Mouse (Mus musculus) embryonic facial prominence, embryonic 14.5 days (tissue): Measurements from ENCODE around the gene Slc35f1. TPM values are rescaled to one million over a fixed set of nuclear protein-coding genes. Genes with fewer than 3 reads are reported as not detected.
A peak's percentile ranks its signal among the peaks of the same experiment; 100 is the strongest.

Source experiments
- ATAC-seq: fragments of 200-750 bp; cut with Nextera tagmentation; 2 replicates; pipeline ENCODE4 v1.8.0; 2017; ENCODE audit warnings: low read depth, moderate number of reproducible peaks, moderate TSS enrichment
- DNase-seq: peaks from one replicate; pipeline ENCODE4 v3.0.0-alpha.2; 2015; ENCODE audit warnings: low spot score
- H3K27ac ChIP-seq: fragments of 300-500 bp; sonication (generic); replicated peaks from 2 replicates; pipeline ENCODE4 v1.5.1; 2014; ENCODE audit warnings: low read depth, mild to moderate bottlenecking, low read length, moderate library complexity
- H3K27me3 ChIP-seq: fragments of 300-500 bp; sonication (generic); replicated peaks from 2 replicates; pipeline ENCODE4 v1.6.1; 2014; ENCODE audit warnings: low read length; ENCODE audit not compliant: control insufficient read depth, insufficient read depth
- H3K36me3 ChIP-seq: fragments of 300-500 bp; sonication (generic); 2 replicates; pipeline ENCODE4 v1.6.1; 2014; ENCODE audit warnings: low read length, mixed read lengths; ENCODE audit not compliant: control insufficient read depth, insufficient read depth
- H3K4me1 ChIP-seq: fragments of 300-500 bp; sonication (generic); 2 replicates; pipeline ENCODE4 v1.6.1; 2014; ENCODE audit warnings: antibody characterized with exemption, low read length; ENCODE audit not compliant: control insufficient read depth, insufficient read depth
- H3K4me2 ChIP-seq: fragments of 300-500 bp; sonication (generic); 2 replicates; pipeline ENCODE4 v1.6.1; 2014; ENCODE audit warnings: low read depth, mild to moderate bottlenecking, low read length, moderate library complexity, mixed read lengths
- H3K4me3 ChIP-seq: fragments of 300-500 bp; sonication (generic); 2 replicates; pipeline ENCODE4 v1.5.1; 2014; ENCODE audit warnings: low read depth, mild to moderate bottlenecking, low read length
- H3K9ac ChIP-seq: fragments of 300-500 bp; sonication (generic); 2 replicates; pipeline ENCODE4 v1.6.1; 2014; ENCODE audit warnings: low read depth, mild to moderate bottlenecking, low read length, moderate library complexity, mixed read lengths
- H3K9me3 ChIP-seq: fragments of 300-500 bp; sonication (generic); 2 replicates; pipeline ENCODE4 v1.6.1; 2016; ENCODE audit warnings: low read length; ENCODE audit not compliant: control insufficient read depth
- WGBS: fragments of 180-500 bp; shearing (Covaris S2); extraction: QIAGEN DNeasy Blood & Tissue Kit; methylation state at CpG from one replicate; pipeline ENCODE4 v1.1.7; 2014; 5-methylcytosine and 5-hydroxymethylcytosine counted together
- polyA plus RNA-seq: library from polyadenylated mRNA; unstranded; fragments of >200 nt; fragmentation: Nextera tagmentation; extraction: Ambion mirVana; gene quantifications from 2 replicates; pipeline ENCODE4 v1.2.1, GENCODE M21; 2014

Gene Slc35f1
- polyA plus RNA-seq, 1 experiment from 2014 or later = 4.3 TPM

- Histone ChIP-seq H3K4me3 (no peak overlapping the region), H3K27me3 (no peaks in the 10 kb centered on the region), H3K4me2 (no peak overlapping the region), H3K4me1 (no peaks in the 10 kb centered on the region), H3K9ac (no peak overlapping the region), H3K27ac (no peak overlapping the region), H3K36me3 (no peaks in the 10 kb centered on the region), H3K9me3 (no peaks in the 10 kb centered on the region)
- WGBS = 85% methylated on average over 1 of the region's 1 CpGs
- no peak for DNase-seq
- no peak for ATAC-seq
Measured at GRCm38 (mm10) chr10:52819661-52820060, 129.3 kb downstream of the Slc35f1 start.

DNA sequence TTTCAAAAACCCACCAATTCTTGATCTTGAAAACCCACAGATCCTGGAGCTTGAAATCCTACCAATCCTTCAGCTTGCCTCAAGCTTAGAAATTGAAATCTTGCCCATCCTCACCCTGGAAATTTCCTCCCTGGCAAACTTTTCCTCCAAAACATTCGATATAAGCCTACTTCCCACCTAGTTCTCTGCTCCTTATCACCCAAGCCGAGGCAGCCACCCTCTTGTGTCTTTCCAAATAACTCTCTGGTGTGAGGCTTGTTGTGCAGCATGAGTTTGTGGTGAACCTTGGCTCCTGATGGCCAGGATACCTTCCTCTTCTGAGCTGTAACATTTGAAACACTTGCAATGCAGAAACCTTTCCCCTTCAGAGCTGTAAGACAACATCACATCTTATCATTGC, 132.6 kb downstream of the Slc35f1 start:
- Histone ChIP-seq H3K4me1 (no peaks in the 10 kb centered on the region), H3K4me3 (no peak overlapping the region), H3K27me3 (no peaks in the 10 kb centered on the region), H3K27ac (no peak overlapping the region), H3K4me2 (no peak overlapping the region), H3K9ac (no peak overlapping the region), H3K36me3 (no peaks in the 10 kb centered on the region), H3K9me3 (no peaks in the 10 kb centered on the region)
- DNase-seq = no peak
- no peak for ATAC-seq
- 77% methylated on average over 2 of the region's 2 CpGs for WGBS

GRCm38 (mm10) chr10:52825746-52826145, 135.4 kb downstream of the Slc35f1 start:
- no peak overlapping the region for H3K4me2 ChIP-seq
- H3K27me3 ChIP-seq = no peaks in the 10 kb centered on the region
- 79% methylated on average over 4 of the region's 4 CpGs for whole genome bisulfite sequencing
- no peak overlapping the region for H3K27ac ChIP-seq
- no peaks in the 10 kb centered on the region for H3K36me3 ChIP-seq
- no peaks in the 10 kb centered on the region for H3K9me3 ChIP-seq
- H3K4me1 ChIP-seq = no peaks in the 10 kb centered on the region
- no peak overlapping the region for H3K4me3 ChIP-seq
- no peak overlapping the region for H3K9ac ChIP-seq
- DNase-seq (no peak), ATAC-seq (no peak)

GRCm38 (mm10) chr10:52840819-52841218, 150.5 kb downstream of the Slc35f1 start:
- Histone ChIP-seq H3K36me3 (no peaks in the 10 kb centered on the region), H3K4me2 (no peak overlapping the region), H3K4me1 (no peaks in the 10 kb centered on the region), H3K9ac (no peak overlapping the region), H3K27me3 (no peaks in the 10 kb centered on the region), H3K4me3 (no peak overlapping the region), H3K27ac (no peak overlapping the region), H3K9me3 (no peaks in the 10 kb centered on the region)
- DNase-seq (peak; percentile 10), ATAC-seq (no peak)
- WGBS = 43% methylated on average over 2 of the region's 2 CpGs

DNA sequence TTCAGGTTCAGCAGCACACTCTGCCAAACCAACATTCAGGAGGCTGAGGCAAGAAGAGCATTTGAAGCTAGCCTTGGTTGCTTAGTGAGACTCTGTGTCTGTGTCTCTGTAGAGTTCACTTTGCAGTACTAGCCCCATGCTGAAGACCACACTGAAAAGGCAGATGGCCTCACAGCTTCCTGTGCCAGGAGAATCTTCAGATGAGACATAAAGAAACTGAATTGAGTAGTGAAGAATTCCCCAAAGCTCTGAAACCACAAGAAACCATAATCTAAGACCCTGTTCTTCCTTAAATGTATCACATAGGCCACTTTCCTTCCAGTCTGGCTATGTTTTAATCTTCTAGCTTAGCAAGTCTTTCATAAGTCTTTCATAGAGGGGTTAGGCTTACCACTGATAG, 161.7 kb downstream of the Slc35f1 start:
- Histone ChIP-seq H3K9me3 (no peaks in the 10 kb centered on the region), H3K4me2 (no peak overlapping the region), H3K9ac (no peak overlapping the region), H3K4me3 (no peak overlapping the region), H3K27ac (no peak overlapping the region), H3K36me3 (no peaks in the 10 kb centered on the region), H3K27me3 (no peaks in the 10 kb centered on the region), H3K4me1 (no peaks in the 10 kb centered on the region)
- ATAC-seq = no peak
- DNase-seq = no peak

DNA sequence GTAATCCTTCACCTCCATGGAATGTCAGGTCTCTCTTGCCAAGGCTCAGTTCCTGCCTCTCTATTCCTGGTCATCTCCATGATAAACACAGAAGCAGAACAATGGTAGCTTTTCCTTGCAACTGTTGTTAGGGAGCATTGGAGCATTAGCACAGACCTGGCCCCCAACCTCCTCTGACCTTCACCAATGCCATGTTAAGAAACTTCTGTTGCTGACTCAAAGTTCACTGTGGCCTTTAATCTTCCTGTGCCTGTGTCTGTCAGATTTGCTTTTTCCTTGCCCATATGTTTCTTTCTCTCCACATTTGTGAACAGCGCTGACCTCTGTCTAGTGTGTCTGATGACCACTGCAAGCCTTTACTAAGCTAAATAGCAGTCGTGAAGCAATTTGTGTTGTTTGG, 170.5 kb downstream of the Slc35f1 start:
- H3K9ac ChIP-seq = no peak overlapping the region
- ATAC-seq (no peak), DNase-seq (no peak)
- no peak overlapping the region for H3K4me3 ChIP-seq
- no peaks in the 10 kb centered on the region for H3K4me1 ChIP-seq
- H3K9me3 ChIP-seq = no peaks in the 10 kb centered on the region
- no peak overlapping the region for H3K4me2 ChIP-seq
- no peaks in the 10 kb centered on the region for H3K27me3 ChIP-seq
- WGBS = 76% methylated on average over 2 of the region's 2 CpGs
- no peaks in the 10 kb centered on the region for H3K36me3 ChIP-seq
- no peak overlapping the region for H3K27ac ChIP-seq

- H3K27me3 ChIP-seq = no peaks in the 10 kb centered on the region
- no peak overlapping the region for H3K4me2 ChIP-seq
- H3K4me3 ChIP-seq = no peak overlapping the region
- no peaks in the 10 kb centered on the region for H3K9me3 ChIP-seq
- DNase-seq = no peak
- no peaks in the 10 kb centered on the region for H3K36me3 ChIP-seq
- no peak overlapping the region for H3K9ac ChIP-seq
- 87% methylated on average over 5 of the region's 5 CpGs for WGBS
- no peak for ATAC-seq
- H3K27ac ChIP-seq = no peak overlapping the region
- H3K4me1 ChIP-seq = no peaks in the 10 kb centered on the region
Measured at GRCm38 (mm10) chr10:52864936-52865335, 174.6 kb downstream of the Slc35f1 start.

DNA sequence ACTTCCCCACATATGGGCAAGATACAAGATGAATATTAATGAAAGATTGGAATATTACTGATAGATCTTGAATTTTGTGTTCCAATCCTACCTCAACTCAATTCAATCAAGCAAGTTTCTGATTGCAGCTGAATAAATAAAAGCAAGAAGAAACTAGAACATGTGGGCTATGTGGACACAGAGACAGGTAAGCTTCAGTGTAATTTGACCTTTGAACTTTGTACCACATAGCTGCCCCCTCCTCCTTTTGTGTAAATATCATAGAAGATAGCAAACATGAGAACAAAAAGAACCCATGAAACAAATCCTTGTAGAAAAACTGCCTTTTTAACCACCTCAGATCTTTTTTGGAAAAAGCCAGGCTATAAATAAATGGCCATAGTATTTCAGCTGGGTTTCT, 180.8 kb downstream of the Slc35f1 start:
- Histone ChIP-seq H3K4me2 (no peak overlapping the region), H3K9me3 (no peaks in the 10 kb centered on the region)
- ATAC-seq = no peak

GRCm38 (mm10) chr10:52874133-52874532, 183.8 kb downstream of the Slc35f1 start:
- no peak overlapping the region for H3K4me3 ChIP-seq
- no peak overlapping the region for H3K9ac ChIP-seq
- no peak for ATAC-seq
- no peak overlapping the region for H3K4me2 ChIP-seq
- WGBS = 70% methylated on average over 9 of the region's 9 CpGs
- H3K27ac ChIP-seq = no peak overlapping the region
- H3K27me3 ChIP-seq = no peaks in the 10 kb centered on the region
- no peaks in the 10 kb centered on the region for H3K36me3 ChIP-seq
- DNase-seq = no peak
- H3K9me3 ChIP-seq = no peaks in the 10 kb centered on the region
- no peaks in the 10 kb centered on the region for H3K4me1 ChIP-seq

More for the DNA sequence above, 180.8 kb downstream of the Slc35f1 start:
- Histone ChIP-seq H3K27ac (no peak overlapping the region), H3K4me1 (no peaks in the 10 kb centered on the region), H3K27me3 (no peaks in the 10 kb centered on the region), H3K9ac (no peak overlapping the region), H3K36me3 (no peaks in the 10 kb centered on the region), H3K4me3 (no peak overlapping the region)
- no peak for DNase-seq
